12 mouse cellular contexts compared by ENCODE assay signal in genomic region chr12:99721318-99721717, GRCm38 (mm10).
DNase-seq lines count a peak whose midpoint lies in the region; ATAC-seq lines count a peak whose summit lies in the region.
"Had no signal": no experiment of that assay in that cellular context is flagged by ENCODE, and none has a peak within 500 bp of the region (broad histone marks: within the 10 kb centered on the region; RNA-seq: fewer than 3 reads in every experiment).

No protein-coding gene starts in this region.

- H3K9ac ChIP-seq in liver, embryonic 16.5 days (ENCODE audit: low read depth, low read length): no peak overlapping the region
- H3K9ac ChIP-seq in forebrain, embryonic 11.5 days (ENCODE audit: low read length): no peak overlapping the region
- H3K9ac ChIP-seq: liver, embryonic 14.5 days; midbrain, embryonic 15.5 days had no signal

- no peaks in the 10 kb centered on the region for H3K9me3 ChIP-seq in liver, embryonic 16.5 days (replicated peaks; ENCODE audit: control insufficient read depth, low read length)
- no peaks in the 10 kb centered on the region for H3K9me3 ChIP-seq in forebrain, embryonic 11.5 days (ENCODE audit: control insufficient read depth, low read length)
- H3K9me3 ChIP-seq: midbrain, embryonic 15.5 days had no signal

- intact Hi-C loops in left cerebral cortex, postnatal 36 days (cut with DNase I): no loop called here

- H3K4me2 ChIP-seq in liver, embryonic 16.5 days (ENCODE audit: low read depth, low read length): no peak overlapping the region
- no peak overlapping the region for H3K4me2 ChIP-seq in forebrain, embryonic 11.5 days (ENCODE audit: low read depth, low read length, severe bottlenecking)
- H3K4me2 ChIP-seq: midbrain, embryonic 15.5 days had no signal

- no peaks in the 10 kb centered on the region for H3K36me3 ChIP-seq in liver, embryonic 16.5 days (ENCODE audit: control insufficient read depth, insufficient read depth)
- H3K36me3 ChIP-seq in forebrain, embryonic 11.5 days (ENCODE audit: control insufficient read depth, insufficient read depth, low read length): no peaks in the 10 kb centered on the region
- H3K36me3 ChIP-seq: midbrain, embryonic 15.5 days had no signal

- 72% methylated on average over 10 of the region's 10 CpGs for WGBS in liver, embryonic 16.5 days (ENCODE audit: insufficient replicate concordance)
- 87% methylated on average over 10 of the region's 10 CpGs for WGBS in forebrain, embryonic 11.5 days

- peak; percentile 35; the same call in 1 of the 2 replicates for ATAC-seq in liver, embryonic 16.5 days (ENCODE audit: low read depth)
- no peak for ATAC-seq in forebrain, embryonic 11.5 days (replicated peaks; ENCODE audit: low FRiP score)
- ATAC-seq: midbrain, embryonic 15.5 days had no signal

- H3K4me3 ChIP-seq in liver, embryonic 16.5 days (ENCODE audit: low read depth, low read length): no peak overlapping the region
- no peak overlapping the region for H3K4me3 ChIP-seq in forebrain, embryonic 11.5 days (ENCODE audit: low read depth, low read length)
- H3K4me3 ChIP-seq: midbrain, embryonic 15.5 days had no signal

- H3K4me1 ChIP-seq in liver, embryonic 16.5 days (ENCODE audit: control insufficient read depth, low read depth, low read length): no peaks in the 10 kb centered on the region
- H3K4me1 ChIP-seq in forebrain, embryonic 11.5 days (replicated peaks; ENCODE audit: control insufficient read depth, insufficient read depth, low read length): no peaks in the 10 kb centered on the region
- H3K4me1 ChIP-seq: midbrain, embryonic 15.5 days had no signal

- H3K27me3 ChIP-seq in liver, embryonic 16.5 days (ENCODE audit: control insufficient read depth, insufficient read depth, low read depth, low read length): no peaks in the 10 kb centered on the region
- H3K27me3 ChIP-seq in forebrain, embryonic 11.5 days (ENCODE audit: control insufficient read depth, insufficient read depth, low read length): no peaks in the 10 kb centered on the region
- H3K27me3 ChIP-seq: CH12.LX; midbrain, embryonic 15.5 days had no signal

- no peak overlapping the region for H3K27ac ChIP-seq in liver, embryonic 16.5 days (ENCODE audit: low read length)
- H3K27ac ChIP-seq in forebrain, embryonic 11.5 days (ENCODE audit: low read depth, low read length): no peak overlapping the region
- H3K27ac ChIP-seq: liver, embryonic 14.5 days; midbrain, embryonic 15.5 days had no signal

- peak; percentile 46 for DNase-seq in gastrocnemius, postnatal 25 days
- no peak for DNase-seq in gastrocnemius, postnatal 10 days
- no peak for DNase-seq in liver
- DNase-seq in left cerebral cortex, postnatal 36 days (ENCODE audit: low spot score in 2 of 2): peak; percentile 58 to 71
- peak; percentile 56 for DNase-seq in telencephalon, adult 2 months (ENCODE audit: low read depth, low spot score)
- no peak for DNase-seq in cerebellum, postnatal 14 days
- DNase-seq in forebrain, embryonic 11.5 days (ENCODE audit: low spot score): no peak
- DNase-seq: embryo, embryonic 11 days had no signal

Comparison
In these comparisons a context has a peak if more than half of its experiments do, and no peak if none do; other contexts are left out.
1. DNase-seq: peak in gastrocnemius, postnatal 25 days (single experiment), left cerebral cortex, postnatal 36 days (2 of 2) and telencephalon, adult 2 months (single experiment); none in gastrocnemius, postnatal 10 days (single experiment), liver (single experiment), cerebellum, postnatal 14 days (0 of 2) and forebrain, embryonic 11.5 days (single experiment).